Mouse (Mus musculus): ENCODE measurements around the gene Spata13. TPM values are rescaled to one million over a fixed set of nuclear protein-coding genes. Genes with fewer than 3 reads are reported as not detected.

The Spata13 gene
- total RNA-seq, 2 experiments from 2014 or later: 3.8 to 4.3 TPM

- H3K4me3 ChIP-seq: no peak overlapping the region
- intact Hi-C loops (cut with DNase I): loop anchor here (5.0 kb wide), 1 partner anchor 290 kb away; no protein-coding TSS in a partner anchor
- no peak overlapping the region for H3K27ac ChIP-seq
- TF ChIP-seq CTCF (IDR thresholded peaks at IDR 0.05): no peak
- no peak for DNase-seq
These were observed 163.8 kb downstream of the Spata13 start for GRCm38 (mm10) chr14:60797596-60797995.

GRCm38 (mm10) chr14:60798721-60799120 is 164.9 kb downstream of the Spata13 start:
- intact Hi-C loops (cut with DNase I): loop anchor here (1.0 to 5.0 kb wide), 3 partner anchors 289 to 496 kb away; no protein-coding TSS in a partner anchor
- DNase-seq: peak; percentile 48
- H3K4me3 ChIP-seq: no peak overlapping the region
- peak overlapping the region; percentile 20; the same call in 1 of the 2 replicates for H3K27ac ChIP-seq
- TF ChIP-seq CTCF (IDR thresholded peaks at IDR 0.05): no peak

GRCm38 (mm10) chr14:60799762-60800728 is 166.2 kb downstream of the Spata13 start:
- Histone ChIP-seq H3K27ac (no peak overlapping the region), H3K4me3 (no peak overlapping the region)
- peak; percentile 81 for TF ChIP-seq CTCF (IDR thresholded peaks at IDR 0.05)
- intact Hi-C loops (cut with DNase I): loop anchor here (1.0 to 5.0 kb wide), 3 partner anchors 287 to 495 kb away; no protein-coding TSS in a partner anchor
- DNase-seq: no peak

- H3K4me3 ChIP-seq: no peak overlapping the region
- no peak for DNase-seq
- no peak overlapping the region for H3K27ac ChIP-seq
- TF ChIP-seq CTCF (IDR thresholded peaks at IDR 0.05): no peak
- intact Hi-C loops (cut with DNase I): no loop called here
These were observed 168.2 kb downstream of the Spata13 start for GRCm38 (mm10) chr14:60802026-60802425.

GRCm38 (mm10) chr14:60804978-60805377 is 171.2 kb downstream of the Spata13 start:
- Histone ChIP-seq H3K4me3 (no peak overlapping the region), H3K27ac (no peak overlapping the region; the same call in 1 of the 2 replicates)
- DNase-seq: no peak
- TF ChIP-seq CTCF (IDR thresholded peaks at IDR 0.05): no peak
- intact Hi-C loops (cut with DNase I): no loop called here

- Histone ChIP-seq H3K4me3 (no peak overlapping the region), H3K27ac (peak overlapping the region; percentile 65)
- peak; percentile 47 for DNase-seq
- no peak for TF ChIP-seq CTCF (IDR thresholded peaks at IDR 0.05)
- intact Hi-C loops (cut with DNase I): no loop called here
These were observed 172.1 kb downstream of the Spata13 start for GRCm38 (mm10) chr14:60805871-60806270.

GRCm38 (mm10) chr14:60806891-60807344 is 173.1 kb downstream of the Spata13 start:
- TF ChIP-seq CTCF (IDR thresholded peaks at IDR 0.05): no peak
- Histone ChIP-seq H3K27ac (no peak overlapping the region), H3K4me3 (no peak overlapping the region)
- intact Hi-C loops (cut with DNase I): no loop called here
- no peak for DNase-seq

- intact Hi-C loops (cut with DNase I): no loop called here
- no peak for TF ChIP-seq CTCF (IDR thresholded peaks at IDR 0.05)
- no peak for DNase-seq
These were observed 176.1 kb downstream of the Spata13 start for GRCm38 (mm10) chr14:60809881-60810280.

GRCm38 (mm10) chr14:60811547-60811946 is 177.7 kb downstream of the Spata13 start:
- intact Hi-C loops (cut with DNase I): no loop called here

More at GRCm38 (mm10) chr14:60809881-60810280, 176.1 kb downstream of the Spata13 start:
- no peak overlapping the region for H3K27ac ChIP-seq
- no peak overlapping the region for H3K4me3 ChIP-seq

More at GRCm38 (mm10) chr14:60811547-60811946, 177.7 kb downstream of the Spata13 start:
- no peak for TF ChIP-seq CTCF (IDR thresholded peaks at IDR 0.05)
- DNase-seq: no peak
- H3K4me3 ChIP-seq: no peak overlapping the region
- no peak overlapping the region for H3K27ac ChIP-seq

Other genes starting within 250 kb of the Spata13 start
- 10 to 100 TPM; 18.0 to 20.4 TPM for gene C1qtnf9, start 134.1 kb downstream of the Spata13 start, total RNA-seq (2021)
- gene Mipep, start 150.6 kb downstream of the Spata13 start, total RNA-seq (2021): 10 to 100 TPM; 32.7 to 38.3 TPM

All from gastrocnemius, adult 2 months (tissue).